Mouse (Mus musculus): Measurements from ENCODE around the gene H1fnt. TPM values are rescaled to one million over a fixed set of nuclear protein-coding genes. Genes with fewer than 3 reads are reported as not detected.

H1fnt gene
- polyA plus RNA-seq, 1 experiment, result not detected

DNA sequence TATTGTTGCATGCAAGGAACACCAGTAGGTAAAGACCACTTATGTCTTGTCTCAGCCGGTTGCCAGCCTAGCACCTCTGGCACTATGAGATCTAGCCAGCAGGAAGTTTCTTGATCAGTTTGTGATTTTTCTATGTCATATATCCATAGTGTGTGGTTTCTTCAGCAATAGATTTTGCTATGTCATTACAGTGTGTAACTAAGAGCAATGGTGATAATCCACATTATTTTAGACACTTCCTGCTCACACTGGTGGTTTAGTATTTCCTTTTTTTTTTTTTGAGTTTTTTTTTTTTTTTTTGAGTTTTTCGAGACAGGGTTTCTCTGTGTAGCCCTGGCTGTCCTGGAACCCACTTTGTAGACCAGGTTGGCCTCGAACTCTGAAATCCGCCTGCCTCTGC is 21.7 kb downstream of the H1fnt start:
- H3K27me3 ChIP-seq (ENCODE audit: control insufficient read depth, insufficient read depth, low read length), result no peaks in the 10 kb centered on the region
- H3K4me3 ChIP-seq (ENCODE audit: extremely low read depth, insufficient read depth, insufficient read length), result no peak overlapping the region
- no peak overlapping the region for H3K27ac ChIP-seq (ENCODE audit: insufficient read depth, low read length)
- H3K4me1 ChIP-seq (ENCODE audit: control insufficient read depth, insufficient read depth, insufficient read length), result no peaks in the 10 kb centered on the region
- 39% methylated on average over 4 of the region's 4 CpGs for WGBS
- TF ChIP-seq CTCF (IDR thresholded peaks at IDR 0.05; ENCODE audit: extremely low read depth, insufficient read depth, insufficient read length, insufficient replicate concordance) (no peak), POLR2A (IDR thresholded peaks at IDR 0.05; ENCODE audit: low read depth, low read length) (no peak)
- H3K36me3 ChIP-seq (ENCODE audit: control insufficient read depth, insufficient read depth, low read length), result no peaks in the 10 kb centered on the region
- no peak for DNase-seq (ENCODE audit: low read depth in 1 of 2, low spot score in 2 of 2)

DNA sequence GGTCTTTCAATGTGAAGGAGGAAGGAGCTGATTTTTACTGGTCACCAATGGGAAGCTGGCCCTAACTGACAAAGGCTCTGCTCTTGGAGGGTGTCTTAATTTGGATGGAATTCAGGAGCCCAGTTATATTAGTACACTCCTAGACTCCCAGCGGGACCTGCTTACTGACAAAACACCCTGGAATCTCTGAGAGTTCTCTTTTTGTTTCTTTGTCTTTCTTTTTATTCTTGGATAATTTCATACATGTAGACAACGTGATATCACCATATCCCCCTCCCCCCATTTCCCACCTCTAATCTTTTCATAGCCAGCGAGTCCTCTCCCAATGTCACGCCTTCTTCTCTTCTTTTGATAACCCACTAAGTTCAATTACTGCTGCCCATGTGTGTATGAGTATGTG is 22.7 kb downstream of the H1fnt start, which contains the start of gene Olfr286:
Gene Olfr286 (minus strand): TSS at position 101 of the 400 bp plus-strand sequence.
- no peak within 1 kb of the TSS for H3K4me3 ChIP-seq (ENCODE audit: extremely low read depth, insufficient read depth, insufficient read length)
- DNase-seq (ENCODE audit: low read depth in 1 of 2, low spot score in 2 of 2), result no peak
- no peaks in the 10 kb centered on the region for H3K36me3 ChIP-seq (ENCODE audit: control insufficient read depth, insufficient read depth, low read length)
- H3K27ac ChIP-seq (ENCODE audit: insufficient read depth, low read length), result no peak within 1 kb of the TSS
- no peak for TF ChIP-seq CTCF (IDR thresholded peaks at IDR 0.05; ENCODE audit: extremely low read depth, insufficient read depth, insufficient read length, insufficient replicate concordance)
- H3K4me1 ChIP-seq (ENCODE audit: control insufficient read depth, insufficient read depth, insufficient read length), result no peaks in the 10 kb centered on the region
- H3K27me3 ChIP-seq (ENCODE audit: control insufficient read depth, insufficient read depth, low read length), result no peaks in the 10 kb centered on the region
- 89% methylated on average over 4 of the region's 4 CpGs for WGBS

DNA sequence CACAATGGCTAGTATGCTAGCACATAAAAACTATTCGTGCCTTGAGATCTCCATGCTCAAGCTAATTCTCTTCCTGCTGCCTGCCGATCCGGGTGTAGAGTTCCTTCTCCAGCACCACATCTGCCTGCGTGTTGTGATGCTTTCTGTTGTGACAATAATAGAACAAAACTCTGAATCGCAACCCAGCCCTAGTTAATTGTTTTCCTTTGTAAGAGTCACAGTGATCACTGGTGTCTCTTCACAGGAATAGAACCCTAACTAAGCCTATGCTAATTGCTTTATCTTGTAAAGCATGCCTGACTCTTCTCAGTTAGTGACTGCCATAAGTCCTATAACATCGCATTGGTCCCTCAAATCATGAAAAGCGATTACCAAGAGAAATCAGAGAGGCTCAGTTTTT is 31.0 kb downstream of the H1fnt start:
- Histone ChIP-seq H3K4me1 (ENCODE audit: control insufficient read depth, insufficient read depth, insufficient read length) (no peaks in the 10 kb centered on the region), H3K4me3 (ENCODE audit: extremely low read depth, insufficient read depth, insufficient read length) (no peak overlapping the region), H3K36me3 (ENCODE audit: control insufficient read depth, insufficient read depth, low read length) (no peaks in the 10 kb centered on the region), H3K27ac (ENCODE audit: insufficient read depth, low read length) (no peak overlapping the region), H3K27me3 (ENCODE audit: control insufficient read depth, insufficient read depth, low read length) (no peaks in the 10 kb centered on the region)
- 76% methylated on average over 7 of the region's 7 CpGs for WGBS
- TF ChIP-seq POLR2A (IDR thresholded peaks at IDR 0.05; ENCODE audit: low read depth, low read length) (no peak), CTCF (IDR thresholded peaks at IDR 0.05; ENCODE audit: extremely low read depth, insufficient read depth, insufficient read length, insufficient replicate concordance) (no peak)
- DNase-seq (ENCODE audit: low read depth in 1 of 2, low spot score in 2 of 2), result no peak

DNA sequence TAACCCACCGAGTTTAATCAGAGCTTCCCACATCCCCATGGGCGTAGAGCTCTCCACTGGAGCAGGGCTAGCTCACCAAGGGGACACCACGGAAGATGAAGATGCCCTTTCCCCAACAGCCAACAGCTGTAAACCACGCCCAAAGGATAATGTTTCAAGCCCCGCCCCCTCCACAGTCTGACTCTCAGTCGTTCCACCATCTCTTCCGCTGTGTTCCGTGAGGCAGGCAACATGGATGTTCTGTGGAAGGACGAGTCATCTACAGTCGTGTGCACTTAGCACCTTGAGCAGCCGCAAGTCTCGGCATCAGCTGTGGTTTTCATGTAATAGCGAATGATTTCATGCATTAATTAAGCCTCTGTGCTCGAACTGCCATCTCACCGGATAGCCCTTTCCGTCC is 31.5 kb downstream of the H1fnt start:
- no peak overlapping the region for H3K27ac ChIP-seq (ENCODE audit: insufficient read depth, low read length)
- no peak for DNase-seq (ENCODE audit: low read depth in 1 of 2, low spot score in 2 of 2)
- 49% methylated on average over 16 of the region's 16 CpGs for WGBS
- no peaks in the 10 kb centered on the region for H3K4me1 ChIP-seq (ENCODE audit: control insufficient read depth, insufficient read depth, insufficient read length)
- TF ChIP-seq CTCF (IDR thresholded peaks at IDR 0.05; ENCODE audit: extremely low read depth, insufficient read depth, insufficient read length, insufficient replicate concordance) (no peak), POLR2A (IDR thresholded peaks at IDR 0.05; ENCODE audit: low read depth, low read length) (no peak)
- H3K4me3 ChIP-seq (ENCODE audit: extremely low read depth, insufficient read depth, insufficient read length), result no peak overlapping the region
- no peaks in the 10 kb centered on the region for H3K36me3 ChIP-seq (ENCODE audit: control insufficient read depth, insufficient read depth, low read length)
- H3K27me3 ChIP-seq (ENCODE audit: control insufficient read depth, insufficient read depth, low read length), result no peaks in the 10 kb centered on the region

DNA sequence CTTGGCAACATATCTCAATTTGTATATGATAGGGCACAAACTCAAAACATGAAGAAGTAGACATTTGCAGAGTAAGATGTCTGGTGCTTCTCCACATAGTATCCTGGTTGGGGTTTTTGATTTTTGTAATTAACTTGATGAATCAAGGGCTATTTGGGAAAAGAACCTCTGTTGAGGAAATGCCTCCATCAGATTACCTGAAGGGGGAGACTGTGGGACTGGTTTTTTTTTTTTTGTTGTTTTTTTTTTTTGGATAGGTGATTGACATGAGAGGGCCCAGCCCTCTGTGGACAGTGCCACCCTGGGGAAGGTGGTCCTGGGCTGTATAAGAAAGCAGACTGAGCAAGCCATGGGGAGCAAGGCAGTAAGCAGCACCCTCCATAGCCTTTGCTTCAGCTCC is 34.7 kb downstream of the H1fnt start:
- H3K4me1 ChIP-seq (ENCODE audit: control insufficient read depth, insufficient read depth, insufficient read length), result no peaks in the 10 kb centered on the region
- DNase-seq (ENCODE audit: low read depth in 1 of 2, low spot score in 2 of 2), result no peak
- H3K36me3 ChIP-seq (ENCODE audit: control insufficient read depth, insufficient read depth, low read length), result no peaks in the 10 kb centered on the region
- H3K4me3 ChIP-seq (ENCODE audit: extremely low read depth, insufficient read depth, insufficient read length), result no peak overlapping the region
- no peaks in the 10 kb centered on the region for H3K27me3 ChIP-seq (ENCODE audit: control insufficient read depth, insufficient read depth, low read length)
- H3K27ac ChIP-seq (ENCODE audit: insufficient read depth, low read length), result no peak overlapping the region
- TF ChIP-seq CTCF (IDR thresholded peaks at IDR 0.05; ENCODE audit: extremely low read depth, insufficient read depth, insufficient read length, insufficient replicate concordance) (no peak), POLR2A (IDR thresholded peaks at IDR 0.05; ENCODE audit: low read depth, low read length) (no peak)

DNA sequence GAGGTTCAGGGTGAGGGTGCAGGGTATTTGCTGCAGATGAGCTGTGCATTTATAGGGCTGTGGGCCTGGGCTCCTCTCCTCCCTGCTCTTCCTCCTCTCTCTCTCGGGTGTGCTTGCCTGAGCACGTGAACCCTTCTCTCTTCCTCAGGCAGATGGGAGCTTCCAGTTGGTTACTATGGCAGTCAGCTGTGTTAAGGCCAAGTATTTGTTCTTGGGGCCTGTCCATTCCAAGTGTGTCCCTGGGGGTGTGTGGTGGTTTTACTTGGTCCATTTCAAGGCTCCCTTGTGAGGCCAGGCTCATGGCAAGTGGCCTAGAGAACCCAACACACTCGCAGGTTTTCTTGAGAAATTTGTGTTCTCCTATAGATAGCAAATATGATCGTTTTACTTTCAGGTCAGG is 36.2 kb downstream of the H1fnt start, which contains the start of the genes Gm44579 and Olfr287:
Gene Gm44579 (minus strand): TSS at position 101 of the 400 bp plus-strand sequence.
Gene Olfr287 (minus strand): TSS at position 180 of the 400 bp plus-strand sequence.
- H3K4me1 ChIP-seq (ENCODE audit: control insufficient read depth, insufficient read depth, insufficient read length), result no peaks in the 10 kb centered on the region
- no peak within 1 kb of the TSS for H3K27ac ChIP-seq (ENCODE audit: insufficient read depth, low read length)
- no peaks in the 10 kb centered on the region for H3K27me3 ChIP-seq (ENCODE audit: control insufficient read depth, insufficient read depth, low read length)
- no peaks in the 10 kb centered on the region for H3K36me3 ChIP-seq (ENCODE audit: control insufficient read depth, insufficient read depth, low read length)
- DNase-seq (ENCODE audit: low read depth in 1 of 2, low spot score in 2 of 2), result no peak
- WGBS, result 77% methylated on average over 4 of the region's 4 CpGs
- no peak within 1 kb of the TSS for H3K4me3 ChIP-seq (ENCODE audit: extremely low read depth, insufficient read depth, insufficient read length)
- TF ChIP-seq CTCF (IDR thresholded peaks at IDR 0.05; ENCODE audit: extremely low read depth, insufficient read depth, insufficient read length, insufficient replicate concordance) (no peak), POLR2A (IDR thresholded peaks at IDR 0.05; ENCODE audit: low read depth, low read length) (no peak)

DNA sequence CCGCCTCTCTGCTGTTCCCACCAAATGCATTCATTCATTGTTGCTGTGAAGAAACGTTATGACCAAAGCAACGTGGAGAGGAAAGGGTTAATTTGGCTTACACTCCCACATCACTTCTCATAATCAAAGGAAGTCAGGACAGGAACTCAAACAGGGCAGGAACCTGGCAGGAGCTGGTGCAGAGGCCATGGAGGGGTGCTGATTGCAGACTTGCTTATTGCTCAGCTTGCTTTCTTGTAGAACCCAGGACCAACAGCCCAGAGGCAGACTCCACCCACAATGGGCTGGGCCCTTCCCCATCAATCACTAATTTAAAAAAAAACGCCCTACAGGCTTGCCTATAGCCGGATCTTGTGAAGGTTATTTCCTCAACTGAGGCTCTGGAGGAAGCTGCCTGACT is 43.0 kb downstream of the H1fnt start:
- TF ChIP-seq POLR2A (IDR thresholded peaks at IDR 0.05; ENCODE audit: low read depth, low read length), result no peak
- TF ChIP-seq CTCF (IDR thresholded peaks at IDR 0.05; ENCODE audit: extremely low read depth, insufficient read depth, insufficient read length, insufficient replicate concordance), result no peak
- Histone ChIP-seq H3K27ac (ENCODE audit: insufficient read depth, low read length) (no peak overlapping the region), H3K4me1 (ENCODE audit: control insufficient read depth, insufficient read depth, insufficient read length) (no peaks in the 10 kb centered on the region), H3K27me3 (ENCODE audit: control insufficient read depth, insufficient read depth, low read length) (no peaks in the 10 kb centered on the region), H3K36me3 (ENCODE audit: control insufficient read depth, insufficient read depth, low read length) (no peaks in the 10 kb centered on the region), H3K4me3 (ENCODE audit: extremely low read depth, insufficient read depth, insufficient read length) (no peak overlapping the region)
- 56% methylated on average over 5 of the region's 5 CpGs for WGBS
- no peak for DNase-seq (ENCODE audit: low read depth in 1 of 2, low spot score in 2 of 2)
